Mouse (Mus musculus): Measurements from ENCODE around the gene Sh2b3.
A peak's percentile ranks its signal among the peaks of the same experiment; 100 is the strongest.

Sh2b3 gene

GRCm38 (mm10) chr5:121845361-121845760 lies 7.9 kb upstream of the Sh2b3 start:
- DNase-seq (ENCODE audit: low read depth, low spot score), result no peak

DNA sequence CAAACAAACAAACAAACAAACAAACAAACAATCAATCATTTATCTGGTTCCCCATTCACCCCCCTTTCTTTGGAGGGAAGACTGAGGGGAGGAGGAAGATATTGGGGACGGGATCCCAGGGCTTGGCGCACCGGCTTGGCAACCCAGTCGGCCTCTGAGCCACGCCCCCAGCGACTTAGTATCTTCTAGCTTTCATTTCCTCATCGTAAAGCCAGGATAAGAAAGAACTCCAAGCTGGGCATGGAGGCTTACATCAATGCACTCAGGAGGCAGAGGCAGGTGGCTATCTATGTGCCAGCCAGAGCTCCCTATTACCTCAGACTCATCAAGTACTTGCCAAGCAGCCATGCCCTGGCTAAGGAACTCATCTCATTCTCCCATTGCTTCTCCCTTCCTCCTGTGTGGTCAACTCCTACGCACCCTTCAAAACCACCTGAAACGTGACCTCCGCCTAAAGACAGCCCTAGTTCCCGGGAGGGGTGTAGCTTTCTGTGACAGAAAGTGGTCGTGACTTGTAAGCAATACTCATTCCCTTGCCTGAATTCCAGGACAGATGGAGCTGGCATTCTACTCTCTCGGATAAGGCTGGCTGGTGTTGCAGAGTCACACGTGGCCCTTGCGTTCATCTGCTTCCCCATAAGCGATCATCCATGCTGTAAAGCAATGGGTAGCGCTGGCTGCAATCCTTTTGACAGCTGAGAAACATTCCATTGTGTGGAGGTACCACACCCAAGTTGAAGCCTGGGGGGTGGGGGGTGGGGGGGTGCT lies 5.9 kb upstream of the Sh2b3 start:
- DNase-seq (ENCODE audit: low read depth, low spot score), result no peak

GRCm38 (mm10) chr5:121842665-121843118 lies 5.2 kb upstream of the Sh2b3 start:
- DNase-seq (ENCODE audit: low read depth, low spot score), result peak; percentile 87

DNA sequence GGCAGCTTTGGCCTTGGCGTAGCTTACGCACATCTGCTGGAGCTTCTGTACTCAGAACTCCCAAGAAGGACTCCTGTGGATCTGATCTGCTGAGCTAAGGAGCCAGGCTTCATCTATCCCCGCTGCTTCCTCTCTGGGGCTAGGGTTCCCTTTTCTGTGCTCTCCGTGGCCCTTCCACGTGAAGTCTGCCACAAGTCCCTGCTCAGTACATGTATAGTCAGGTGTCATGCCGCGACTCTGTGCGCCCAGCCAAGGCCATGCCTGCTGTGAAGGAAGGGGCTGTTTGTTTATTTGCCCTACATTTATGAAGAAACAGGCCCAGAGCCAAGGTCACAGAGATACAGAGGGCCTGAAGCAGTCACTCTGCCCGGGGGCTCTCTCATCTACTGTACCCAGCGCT lies 4.5 kb upstream of the Sh2b3 start:
- no peak for DNase-seq (ENCODE audit: low read depth, low spot score)

DNA sequence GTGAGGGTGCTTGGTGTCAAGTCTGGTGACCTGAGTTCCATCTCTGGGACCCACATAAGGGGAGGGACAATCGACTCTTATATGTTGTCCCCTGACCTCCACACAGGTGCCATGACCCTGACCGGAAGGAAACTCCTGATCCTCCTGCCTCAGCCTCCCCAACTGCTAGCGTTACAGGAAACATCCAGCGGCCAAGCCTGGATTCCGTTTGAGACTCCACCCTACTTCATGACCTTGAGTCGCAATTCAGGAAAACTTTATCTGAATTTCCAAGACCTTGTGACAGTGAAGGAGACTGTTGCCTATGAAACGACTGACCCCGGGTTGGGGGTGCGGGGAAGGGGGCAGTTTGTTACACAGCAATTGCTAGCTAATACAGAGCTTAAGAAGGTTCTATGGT lies 4.1 kb upstream of the Sh2b3 start:
- DNase-seq (ENCODE audit: low read depth, low spot score), result no peak

- no peak for DNase-seq (ENCODE audit: low read depth, low spot score)
These were observed 1.7 kb upstream of the Sh2b3 start for GRCm38 (mm10) chr5:121839128-121839473.

DNA sequence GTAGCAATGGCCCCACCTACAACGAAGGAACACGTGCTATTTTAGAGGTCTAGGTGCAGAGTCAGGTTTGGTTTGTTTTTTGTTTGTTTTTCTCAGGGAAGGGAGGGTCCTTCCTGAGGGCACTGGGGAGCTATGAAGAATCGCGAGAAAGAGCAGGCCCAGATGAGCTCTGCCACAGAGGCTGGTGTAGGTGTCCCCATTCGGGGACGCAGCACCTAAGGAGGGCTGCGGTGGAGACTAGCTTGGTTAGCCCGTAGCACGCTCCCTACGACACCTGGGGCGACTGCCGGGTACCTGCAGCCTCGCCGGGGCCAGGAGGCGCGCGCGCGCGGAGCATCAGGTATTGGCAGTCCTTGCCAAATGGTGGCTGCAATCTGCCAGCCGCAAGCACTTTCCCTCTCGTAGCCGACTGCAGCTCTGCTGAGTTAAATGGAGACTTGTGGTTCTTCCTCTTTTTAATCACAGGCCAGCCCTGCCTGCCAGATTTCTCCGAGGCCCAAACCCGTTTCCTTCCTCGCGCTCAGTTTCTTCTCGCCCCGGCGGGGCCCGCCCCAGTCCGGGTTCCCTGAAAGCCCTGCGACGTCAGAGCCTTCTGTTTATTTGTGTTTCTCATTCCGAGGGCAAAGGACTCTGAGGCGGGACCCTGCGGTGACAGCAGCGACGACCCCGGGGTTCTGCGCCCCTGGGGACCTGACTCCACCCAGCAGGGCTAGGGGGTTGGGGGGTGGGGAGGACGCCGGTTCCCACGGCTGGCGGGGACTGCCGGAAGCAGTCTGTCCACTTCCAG lies 1.1 kb upstream of the Sh2b3 start:
- peak; percentile 79 for DNase-seq (ENCODE audit: low read depth, low spot score)

DNA sequence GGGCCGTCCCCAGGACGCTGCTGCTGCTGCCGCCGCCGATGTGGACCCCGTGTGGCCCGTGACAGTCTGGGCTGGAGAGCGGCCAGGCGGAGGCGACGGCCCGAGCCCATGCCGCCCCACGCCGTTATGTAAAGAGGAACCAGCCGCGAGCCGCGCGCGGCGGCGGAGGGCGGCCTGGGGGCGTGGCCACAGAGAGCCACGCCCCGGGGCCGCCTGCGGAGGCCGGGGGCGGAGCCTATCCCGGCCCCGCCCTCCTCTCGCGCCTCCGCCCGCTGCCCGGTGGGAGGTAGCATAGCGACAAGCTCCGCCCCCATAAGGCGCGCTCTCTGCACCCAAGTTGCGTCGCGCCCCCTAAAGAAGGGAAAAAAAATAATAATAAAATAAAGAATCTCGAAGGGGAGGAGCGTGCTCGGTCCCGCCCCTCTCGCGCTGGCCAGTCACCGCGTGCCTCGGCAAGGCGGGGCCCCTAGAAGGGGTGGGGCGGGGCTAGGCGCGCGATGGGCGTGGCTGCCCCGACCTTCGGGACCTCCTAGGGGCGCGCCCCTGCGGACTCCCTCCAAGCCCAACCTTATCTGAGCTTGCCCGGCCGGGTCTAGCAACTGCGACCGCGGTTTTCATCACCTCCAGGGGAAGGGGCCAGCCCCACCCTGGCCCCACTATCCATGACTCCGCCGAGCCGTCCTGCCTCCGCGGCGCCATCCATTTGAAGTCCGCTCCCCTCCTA lies 592 bp downstream of the Sh2b3 start:
- DNase-seq (ENCODE audit: low read depth, low spot score), result peak; percentile 97

GRCm38 (mm10) chr5:121835949-121836691 lies 1.3 kb downstream of the Sh2b3 start:
- DNase-seq (ENCODE audit: low read depth, low spot score), result no peak

GRCm38 (mm10) chr5:121834991-121835747 lies 2.3 kb downstream of the Sh2b3 start:
- DNase-seq (ENCODE audit: low read depth, low spot score), result no peak

- DNase-seq (ENCODE audit: low read depth, low spot score), result no peak
These were observed 3.2 kb downstream of the Sh2b3 start for GRCm38 (mm10) chr5:121834241-121834606.

GRCm38 (mm10) chr5:121833572-121834240 lies 3.7 kb downstream of the Sh2b3 start:
- DNase-seq (ENCODE audit: low read depth, low spot score), result peak; percentile 55

DNA sequence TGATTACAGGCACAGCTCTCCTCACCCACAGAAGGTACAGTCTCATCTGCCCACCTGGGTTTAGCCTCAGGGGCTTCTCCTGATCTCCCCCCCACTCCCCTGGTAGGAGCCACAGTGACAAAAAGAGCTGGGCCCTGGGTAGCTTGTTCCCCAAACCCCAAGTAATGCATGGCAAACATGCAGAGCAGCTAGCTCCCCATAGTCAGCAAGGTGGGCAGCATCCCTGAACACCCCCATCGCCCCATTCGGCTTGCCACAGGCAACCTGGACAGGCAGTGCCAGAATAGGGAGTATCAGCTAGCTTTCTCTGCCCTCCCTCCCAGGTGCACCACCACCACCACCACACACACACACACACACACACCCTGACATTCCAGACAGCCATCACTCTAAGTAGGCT lies 4.3 kb downstream of the Sh2b3 start:
- no peak for DNase-seq (ENCODE audit: low read depth, low spot score)

- DNase-seq (ENCODE audit: low read depth, low spot score), result no peak
These were observed 4.9 kb downstream of the Sh2b3 start for GRCm38 (mm10) chr5:121832376-121833155.

GRCm38 (mm10) chr5:121831002-121831601 lies 6.3 kb downstream of the Sh2b3 start:
- no peak for DNase-seq (ENCODE audit: low read depth, low spot score)

DNA sequence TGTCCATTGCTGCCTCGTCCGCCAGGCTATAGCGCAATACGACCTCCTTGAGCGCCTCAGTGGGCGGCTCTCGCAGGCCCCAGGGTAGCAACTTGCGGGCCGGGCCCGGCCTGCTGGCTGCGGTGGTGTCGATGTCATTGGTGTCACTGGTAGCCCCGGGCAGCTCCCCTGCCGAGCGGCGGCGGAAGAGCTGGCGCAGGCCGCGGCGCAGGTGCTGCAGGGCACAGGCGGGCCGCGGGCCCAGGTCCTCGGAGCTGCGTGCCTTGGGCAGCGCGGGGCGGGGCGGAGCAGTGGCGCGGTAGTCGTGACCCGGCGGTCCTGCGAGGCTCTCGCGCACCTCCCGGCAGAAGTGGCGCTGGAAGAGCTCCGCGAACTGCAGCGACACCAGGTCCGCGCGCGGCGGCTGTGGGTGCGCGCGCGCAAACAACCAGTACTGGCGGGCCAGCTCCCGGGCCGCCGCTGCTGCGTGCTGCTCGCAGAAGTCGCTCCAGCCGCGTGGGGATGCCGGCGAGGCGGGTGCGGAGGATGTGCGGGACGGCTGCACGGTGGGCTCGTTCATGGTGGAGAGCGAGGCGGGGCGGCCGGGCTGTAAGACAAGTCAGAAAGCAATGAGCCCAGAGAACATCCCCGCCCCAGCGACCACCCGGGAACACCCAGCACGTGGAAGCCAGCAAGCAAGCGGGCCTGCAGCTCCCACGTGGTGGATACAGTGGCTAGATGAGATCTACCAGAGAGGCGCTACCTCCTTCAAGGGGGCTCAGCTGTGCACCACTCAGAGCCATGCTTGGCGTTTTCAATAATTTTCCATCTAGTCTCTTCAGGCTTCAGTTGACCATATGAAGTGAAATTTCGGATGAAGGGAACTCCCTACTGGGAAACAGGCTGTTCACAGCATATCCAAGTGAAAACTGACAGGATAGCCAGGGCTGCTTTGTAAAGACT lies 8.7 kb downstream of the Sh2b3 start:
- DNase-seq (ENCODE audit: low read depth, low spot score), result no peak

DNA sequence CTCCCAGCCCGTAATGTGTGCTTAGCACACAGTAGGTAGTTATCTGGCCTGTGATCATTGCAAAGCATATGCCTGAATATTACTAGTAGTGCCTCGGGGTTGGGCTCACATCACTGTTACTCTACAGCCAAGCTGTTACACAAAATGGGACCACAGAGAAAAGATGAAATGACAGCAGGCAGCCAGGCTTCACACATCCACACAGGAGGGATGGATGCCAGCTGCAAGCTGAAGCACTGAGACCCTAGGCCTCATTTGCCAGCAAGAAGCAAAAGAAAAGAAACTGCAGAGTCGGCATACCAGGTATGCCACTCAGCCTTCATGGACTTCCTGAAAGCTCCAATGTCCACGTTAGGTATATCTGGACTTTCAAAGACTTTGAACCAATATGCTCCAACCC lies 9.6 kb downstream of the Sh2b3 start:
- no peak for DNase-seq (ENCODE audit: low read depth, low spot score)

DNA sequence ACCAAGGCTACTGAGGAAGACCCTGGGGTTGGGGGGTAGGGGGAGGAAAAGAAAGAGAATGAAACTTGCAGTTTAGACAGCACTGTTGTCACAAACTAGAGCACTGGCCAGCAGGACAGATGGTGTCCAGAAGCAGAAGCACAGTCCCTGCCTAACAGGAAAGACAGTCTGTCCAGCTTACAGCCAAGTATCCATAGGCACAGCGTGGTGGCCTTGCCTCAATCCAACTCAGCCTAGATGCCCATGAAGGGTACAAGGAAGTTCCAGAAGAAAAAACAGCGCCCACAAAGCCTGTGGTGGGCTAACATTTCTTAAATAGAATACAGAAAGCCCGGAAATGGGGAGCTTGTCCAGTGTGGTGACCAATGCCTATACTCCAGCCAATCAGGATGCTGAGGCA lies 11.8 kb downstream of the Sh2b3 start:
- no peak for DNase-seq (ENCODE audit: low read depth, low spot score)
